Mouse (Mus musculus) cerebellum, postnatal 14 days (tissue): ENCODE data around the gene 2210011C24Rik.
"Not testable (repeated sequence)": the region's sequence is repeated elsewhere in the genome, so short reads cannot be mapped to it uniquely, and the experiment has no call there.

Experiments used
- DNase-seq, 2 experiments: peaks; one replicate each; pipeline ENCODE4 v3.0.0; 2021; ENCODE audit warnings: mixed read lengths in 2 of 2

2210011C24Rik gene

GRCm38 (mm10) chr8:84015833-84016232 lies 3.9 kb upstream of the 2210011C24Rik start:
- DNase-seq, result no peak

DNA sequence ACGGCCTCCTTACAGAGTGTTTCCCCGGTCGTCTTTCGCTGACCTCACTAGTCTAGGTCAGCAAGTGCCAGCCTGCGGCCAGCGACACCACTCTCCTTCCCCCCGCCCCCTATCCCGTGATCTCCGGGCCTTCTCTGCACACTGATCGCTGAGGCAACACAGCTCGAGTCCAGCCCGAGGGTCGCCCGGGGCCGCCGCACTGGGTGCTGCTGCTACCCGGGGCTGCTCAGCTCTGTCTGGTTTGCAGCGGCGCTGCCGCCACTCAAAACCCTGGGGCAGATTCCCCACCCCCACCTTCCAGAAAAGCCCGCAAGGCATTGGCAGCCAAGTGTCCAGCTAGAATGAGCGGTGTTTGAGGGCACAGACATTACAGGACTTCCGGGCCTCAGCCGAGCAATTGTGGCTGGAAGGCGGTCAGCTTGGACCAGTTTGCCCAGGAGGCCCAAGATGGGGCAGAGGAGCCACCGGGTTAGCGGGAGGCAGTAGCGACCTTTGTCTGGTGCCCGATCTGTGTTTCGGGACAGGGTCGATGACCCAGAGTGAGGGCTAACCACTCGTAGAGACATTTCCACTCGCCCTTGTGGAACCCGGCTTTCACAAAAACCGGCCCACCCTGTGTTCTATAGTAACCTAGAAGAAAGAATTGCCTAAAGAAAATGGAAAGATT lies 661 bp upstream of the 2210011C24Rik start:
- DNase-seq, result peak in 1 of 2 experiments; percentile 29

GRCm38 (mm10) chr8:84010625-84011611 lies 1.1 kb downstream of the 2210011C24Rik start:
- peak; percentile 81 to 82 for DNase-seq

DNA sequence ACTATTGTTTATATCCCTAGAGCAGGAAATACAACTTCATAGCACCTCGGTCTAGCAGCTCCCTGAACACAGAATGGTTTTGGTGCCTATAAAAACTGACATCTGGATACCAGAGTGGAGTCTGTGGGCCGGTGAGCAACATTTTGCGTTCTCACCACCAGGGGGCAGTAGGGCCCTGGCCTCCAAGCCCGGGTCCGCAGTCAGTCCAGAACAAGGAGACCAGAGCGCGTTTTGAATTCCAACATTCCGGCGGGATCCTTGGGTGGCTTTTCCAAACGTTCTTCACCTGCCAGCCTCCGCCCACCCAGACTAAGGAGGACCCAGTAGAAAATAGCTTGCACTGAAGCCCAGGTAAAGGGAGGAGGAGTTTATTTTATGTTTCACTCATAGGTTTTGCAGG lies 2.1 kb downstream of the 2210011C24Rik start:
- DNase-seq, result peak; percentile 92 to 94

- no peak for DNase-seq
Measured at GRCm38 (mm10) chr8:84008362-84008761, 3.6 kb downstream of the 2210011C24Rik start.

- DNase-seq, result not testable (repeated sequence)
Measured at GRCm38 (mm10) chr8:84005502-84005901, 6.5 kb downstream of the 2210011C24Rik start.

DNA sequence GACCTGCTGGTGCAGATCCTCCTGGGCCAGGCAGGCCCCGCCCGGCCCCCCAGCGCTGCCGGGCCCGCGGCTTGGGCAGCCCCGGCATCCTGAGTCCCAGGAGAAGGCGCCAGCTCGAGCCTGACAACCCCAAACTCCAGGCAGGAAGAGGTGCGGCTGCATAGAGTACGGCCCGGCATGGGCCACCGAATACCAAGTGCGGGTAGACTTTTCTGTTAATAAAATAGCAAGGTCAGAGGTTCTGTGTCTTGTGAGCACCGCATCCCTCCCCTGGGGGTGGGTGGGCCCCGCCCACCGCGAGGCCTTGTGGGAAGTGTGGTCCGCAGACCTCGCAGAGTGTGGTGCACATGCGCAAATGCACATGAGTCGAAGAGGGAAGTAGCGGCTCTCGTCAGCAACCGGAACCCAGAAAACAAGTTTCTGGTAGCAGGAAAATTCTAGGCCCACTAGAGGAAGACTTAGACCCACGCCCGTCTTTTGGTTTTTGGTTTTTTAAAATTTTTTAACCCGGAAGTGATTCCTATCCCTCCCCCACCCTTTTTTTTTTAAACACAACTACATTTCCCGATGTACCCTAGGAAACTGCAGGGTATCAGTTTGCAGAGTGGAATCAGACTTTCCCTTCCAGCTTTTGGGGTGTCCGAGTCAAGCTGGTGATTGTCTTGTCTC lies 7.3 kb downstream of the 2210011C24Rik start:
- peak; percentile 93 to 94 for DNase-seq

GRCm38 (mm10) chr8:84003612-84004246 lies 8.2 kb downstream of the 2210011C24Rik start:
- no peak for DNase-seq

DNA sequence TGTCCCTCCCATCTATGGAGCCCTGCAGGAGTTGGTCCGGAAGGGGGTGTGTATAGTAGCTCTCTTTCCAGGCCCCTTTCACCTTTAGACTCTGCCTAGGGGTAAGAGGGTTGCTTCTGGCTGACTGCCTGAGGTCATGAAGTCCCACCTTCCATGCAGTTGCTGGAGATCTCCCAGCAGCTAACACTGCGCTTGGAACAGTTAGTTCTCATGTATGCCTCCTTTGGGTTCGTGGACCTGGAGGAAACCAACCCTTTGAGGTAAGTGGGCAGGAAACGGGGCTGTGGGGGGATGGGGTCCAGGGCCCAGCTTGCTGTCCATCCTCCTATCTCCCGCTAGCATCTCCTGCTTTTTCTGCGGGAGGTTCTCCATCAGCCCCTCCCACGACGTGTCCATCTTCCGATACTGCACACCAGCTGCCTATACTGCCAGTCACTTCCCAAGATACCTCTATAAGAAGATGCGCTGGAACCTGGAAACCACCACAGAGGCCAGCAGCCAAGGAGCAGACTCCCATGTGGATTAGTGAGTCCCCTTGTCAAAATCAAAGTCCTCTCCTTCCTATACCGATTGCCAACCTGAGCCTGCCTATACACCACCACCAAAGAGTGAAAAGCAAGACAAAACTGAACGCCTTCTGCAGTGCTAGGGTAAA lies 8.9 kb downstream of the 2210011C24Rik start:
- DNase-seq, result peak in 1 of 2 experiments; percentile 37

GRCm38 (mm10) chr8:84001281-84002000 lies 10.5 kb downstream of the 2210011C24Rik start, which contains the start of gene 1700067K01Rik:
Gene 1700067K01Rik (plus strand): TSS chr8:84001502.
- DNase-seq, result no peak

DNA sequence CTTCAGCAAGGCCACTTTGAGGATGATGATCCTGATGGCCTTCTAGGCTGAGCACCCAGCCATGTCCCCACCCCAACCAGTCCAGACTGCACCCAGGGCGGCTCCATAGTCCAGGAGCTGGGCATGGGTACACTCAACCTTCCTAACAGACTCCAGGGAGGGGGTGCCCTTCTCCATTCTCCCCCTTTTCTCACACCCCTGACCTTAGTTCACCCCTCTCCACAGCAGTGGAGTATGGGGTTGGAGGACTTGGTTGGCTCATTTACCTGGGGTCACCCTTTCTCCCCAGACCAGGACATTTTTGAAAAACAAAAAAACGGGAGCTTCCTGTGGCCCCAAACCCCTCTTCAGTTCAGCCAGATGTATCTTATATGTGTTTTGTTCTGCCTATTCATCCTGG lies 12.1 kb downstream of the 2210011C24Rik start:
- DNase-seq, result no peak

DNA sequence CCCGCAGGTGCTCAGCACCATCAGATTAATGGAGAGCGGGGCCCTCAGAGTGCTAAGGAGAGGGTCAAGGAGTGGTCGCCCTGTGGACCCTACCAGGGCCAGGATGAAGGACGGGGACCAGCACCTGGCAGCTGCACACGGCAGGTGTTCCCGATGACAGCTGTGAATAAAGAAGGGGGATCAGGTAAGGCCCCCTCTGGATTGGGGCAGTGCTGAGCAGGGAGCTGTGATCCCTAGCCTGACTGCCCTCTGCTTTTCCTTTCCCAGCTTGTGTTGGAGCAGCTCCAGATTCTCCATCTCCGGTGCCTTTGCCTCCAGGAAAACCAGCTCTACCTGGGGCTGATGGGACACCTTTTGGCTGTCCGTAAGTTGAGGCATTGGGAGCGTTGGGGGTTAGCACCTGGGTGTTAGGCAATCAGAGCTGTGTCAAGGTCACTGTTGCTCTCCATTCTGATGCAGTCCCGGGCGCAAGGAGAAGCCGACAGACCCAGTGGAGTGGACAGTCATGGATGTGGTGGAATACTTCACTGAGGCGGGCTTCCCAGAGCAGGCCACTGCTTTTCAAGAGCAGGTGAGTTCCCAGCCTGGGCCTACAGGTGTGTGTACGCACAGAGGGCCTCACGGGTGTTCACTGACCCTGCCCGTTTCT lies 12.8 kb downstream of the 2210011C24Rik start:
- DNase-seq, result no peak

DNA sequence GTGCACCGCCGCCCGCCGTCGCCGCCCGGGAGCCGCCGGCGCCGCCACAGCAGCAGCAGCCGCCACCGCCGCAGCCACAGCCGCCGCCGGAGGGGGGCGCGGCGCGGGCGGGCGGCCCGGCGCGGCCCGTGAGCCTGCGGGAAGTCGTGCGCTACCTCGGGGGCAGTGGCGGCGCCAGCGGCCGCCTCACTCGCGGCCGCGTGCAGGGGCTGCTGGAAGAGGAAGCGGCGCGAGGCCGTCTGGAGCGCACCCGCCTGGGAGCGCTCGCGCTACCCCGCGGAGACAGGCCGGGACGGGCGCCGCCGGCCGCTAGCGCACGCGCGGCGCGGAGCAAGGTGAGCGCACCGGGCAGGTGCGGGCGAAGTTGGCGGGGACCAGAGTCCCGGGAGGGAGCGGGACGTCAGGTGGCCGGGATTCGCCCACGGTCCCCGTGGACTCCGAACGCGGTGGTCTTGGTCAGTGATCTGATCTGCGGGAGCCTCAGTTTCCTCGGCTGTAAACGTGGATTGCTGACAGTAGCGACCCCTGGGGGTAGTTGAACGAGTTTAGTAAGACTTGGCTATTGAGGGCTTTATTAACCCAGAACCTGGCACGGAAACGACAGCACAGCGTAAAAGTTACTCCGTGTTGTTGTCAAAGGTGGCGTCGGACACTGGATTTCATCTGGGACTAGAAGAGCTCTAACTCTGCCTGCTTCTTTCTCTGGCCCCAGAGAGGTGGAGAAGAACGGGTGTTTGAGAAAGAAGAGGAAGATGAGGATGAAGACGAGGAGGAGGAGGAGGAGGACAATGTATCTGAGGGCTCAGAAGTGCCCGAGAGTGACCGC lies 13.5 kb downstream of the 2210011C24Rik start:
- peak; percentile 68 to 70 for DNase-seq

DNA sequence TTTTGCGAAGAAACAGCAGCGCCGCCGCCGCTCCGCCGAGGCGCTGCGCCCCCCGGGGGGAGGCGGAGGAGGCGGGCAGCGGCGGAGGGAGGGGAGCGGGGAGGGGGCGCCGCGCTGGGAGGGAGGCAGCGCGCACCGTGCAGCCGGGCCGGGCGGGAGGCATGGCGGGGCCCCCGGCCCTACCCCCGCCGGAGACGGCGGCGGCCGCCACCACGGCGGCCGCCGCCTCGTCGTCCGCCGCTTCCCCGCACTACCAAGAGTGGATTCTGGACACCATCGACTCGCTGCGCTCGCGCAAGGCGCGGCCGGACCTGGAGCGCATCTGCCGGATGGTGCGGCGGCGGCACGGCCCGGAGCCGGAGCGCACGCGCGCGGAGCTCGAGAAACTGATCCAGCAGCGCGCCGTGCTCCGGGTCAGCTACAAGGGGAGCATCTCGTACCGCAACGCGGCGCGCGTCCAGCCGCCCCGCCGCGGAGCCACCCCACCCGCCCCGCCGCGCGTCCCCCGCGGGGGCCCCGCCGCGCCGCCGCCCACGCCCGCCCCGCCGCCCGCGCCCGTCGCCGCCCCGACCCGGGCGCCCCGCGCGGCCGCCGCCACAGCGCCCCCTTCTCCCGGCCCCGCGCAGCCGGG lies 14.3 kb downstream of the 2210011C24Rik start, which contains the start of gene Samd1:
Gene Samd1, plus strand, starts transcription at position 162 of the 631 bp plus-strand sequence.
- DNase-seq, result peak; percentile 67 to 71

DNA sequence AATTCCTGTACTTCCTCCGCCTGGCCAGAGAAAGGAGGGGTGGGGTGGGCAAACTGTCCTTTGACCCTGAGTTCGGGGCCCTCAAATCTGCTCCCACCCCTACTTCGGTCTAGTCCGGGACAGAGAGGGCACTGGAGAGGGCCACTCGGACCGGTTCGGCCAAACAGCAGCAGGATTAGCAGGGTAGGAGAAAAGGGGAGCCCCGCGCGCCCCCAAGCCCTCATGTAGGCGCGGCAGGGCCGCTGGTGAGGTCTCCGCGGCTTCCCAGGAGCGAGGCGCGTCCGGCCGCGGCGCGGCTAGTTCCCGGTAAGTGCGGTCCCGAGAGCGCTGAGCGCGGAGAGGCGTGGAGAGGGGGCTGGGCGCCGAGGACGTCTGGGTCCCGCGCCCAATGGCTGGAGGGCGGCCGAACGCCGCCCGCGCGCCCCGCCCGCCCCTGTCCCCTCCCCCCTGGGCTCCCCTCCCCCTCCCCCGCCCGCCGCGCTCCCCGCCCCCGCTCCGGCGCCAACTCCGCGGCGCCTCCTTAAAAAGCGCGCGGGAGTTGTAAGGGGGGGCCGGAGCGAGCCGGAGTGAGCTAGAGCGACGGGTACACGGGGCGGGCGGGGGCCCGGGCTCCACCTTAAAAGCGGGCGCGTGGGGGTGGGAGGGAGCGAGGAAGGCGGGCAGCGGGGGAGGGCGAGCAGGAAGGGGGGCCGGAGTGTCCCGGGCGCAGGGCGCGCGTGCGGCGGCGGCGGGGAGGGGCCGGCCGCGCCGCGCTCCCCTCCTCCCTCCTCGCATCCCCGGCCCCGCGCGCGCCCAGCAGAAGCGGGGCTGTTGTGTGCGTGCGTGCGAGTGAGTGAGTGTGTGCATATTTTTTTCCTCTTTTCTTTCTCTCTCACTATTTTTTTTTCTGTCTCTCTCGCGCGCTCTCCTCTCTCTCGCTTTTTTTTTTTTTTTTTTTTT lies 15.1 kb downstream of the 2210011C24Rik start:
- peak; percentile 85 to 89 for DNase-seq

DNA sequence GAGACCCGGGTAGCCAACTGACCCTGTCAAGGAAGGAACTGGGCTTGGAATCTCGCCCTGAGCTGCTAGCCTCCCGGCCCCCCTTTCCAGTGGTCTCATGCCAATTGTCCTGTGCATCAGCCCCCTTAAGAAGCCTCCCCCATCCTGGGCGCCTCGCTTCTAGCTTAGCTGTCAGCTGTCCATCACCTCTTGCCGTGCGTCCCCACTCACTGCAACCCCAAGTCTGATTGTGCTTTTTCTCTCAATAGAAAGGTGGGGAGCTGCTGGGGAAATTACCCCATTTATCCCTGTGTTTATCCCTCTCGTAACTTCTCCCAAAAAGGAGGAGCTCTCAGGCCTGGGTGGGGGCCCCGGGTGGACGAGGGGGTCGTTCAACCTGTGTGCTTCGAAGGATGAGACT lies 16.0 kb downstream of the 2210011C24Rik start:
- peak in 1 of 2 experiments; percentile 51 for DNase-seq

GRCm38 (mm10) chr8:83994030-83994429 lies 17.9 kb downstream of the 2210011C24Rik start:
- no peak for DNase-seq

DNA sequence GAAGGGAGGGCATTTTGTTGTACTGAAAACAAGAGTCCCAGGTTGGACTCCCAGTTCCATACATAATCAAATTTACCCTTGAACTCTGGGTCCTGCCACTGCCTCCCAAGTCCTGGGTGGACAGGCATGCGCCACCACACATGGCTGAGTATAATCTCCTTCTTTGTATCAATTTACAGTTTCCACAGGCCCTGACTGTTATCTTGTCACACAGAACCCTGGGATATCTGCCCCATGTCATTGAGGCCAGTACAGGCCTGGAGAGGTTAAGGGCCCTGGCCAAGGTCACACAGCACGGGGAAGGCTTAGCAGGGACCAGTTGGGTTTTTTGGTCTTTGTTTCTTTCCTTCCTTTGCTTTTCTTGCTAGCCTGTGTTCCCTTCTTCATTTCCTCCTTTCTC lies 19.5 kb downstream of the 2210011C24Rik start:
- DNase-seq, result no peak
